Mouse (Mus musculus): ENCODE measurements around the gene Uhrf2. TPM values are rescaled to one million over a fixed set of nuclear protein-coding genes. Genes with fewer than 3 reads are reported as not detected.

Gene Uhrf2
- polyA plus RNA-seq, 1 experiment from 2014 or later: 92.6 TPM

GRCm38 (mm10) chr19:30090163-30090562, 59.9 kb downstream of the Uhrf2 start:
- no peak for ATAC-seq (ENCODE audit: low FRiP score)
- no peak overlapping the region for H3K4me2 ChIP-seq (replicated peaks)
- H3K9me3 ChIP-seq (replicated peaks): no peaks in the 10 kb centered on the region
- no peak overlapping the region for H3K27ac ChIP-seq
- H3K27me3 ChIP-seq: no peaks in the 10 kb centered on the region
- WGBS: 85% methylated on average over 6 of the region's 6 CpGs
- no peak overlapping the region for H3K4me3 ChIP-seq
- H3K9ac ChIP-seq: no peak overlapping the region
- H3K36me3 ChIP-seq: peaks cover 80% of the 10 kb centered on the region
- no peaks in the 10 kb centered on the region for H3K4me1 ChIP-seq

- H3K4me2 ChIP-seq (replicated peaks): no peak overlapping the region
- H3K9ac ChIP-seq: no peak overlapping the region
- no peaks in the 10 kb centered on the region for H3K4me1 ChIP-seq
- WGBS: 90% methylated on average over 12 of the region's 12 CpGs
- ATAC-seq (ENCODE audit: low FRiP score): no peak
- H3K9me3 ChIP-seq (replicated peaks): no peaks in the 10 kb centered on the region
- peaks cover 83% of the 10 kb centered on the region for H3K36me3 ChIP-seq
- H3K27me3 ChIP-seq: no peaks in the 10 kb centered on the region
- no peak overlapping the region for H3K4me3 ChIP-seq
- H3K27ac ChIP-seq: no peak overlapping the region
Observed at GRCm38 (mm10) chr19:30091644-30092295, 61.5 kb downstream of the Uhrf2 start.

GRCm38 (mm10) chr19:30096186-30096585, 65.9 kb downstream of the Uhrf2 start:
- peaks cover 87% of the 10 kb centered on the region for H3K36me3 ChIP-seq
- no peaks in the 10 kb centered on the region for H3K9me3 ChIP-seq (replicated peaks)
- H3K27me3 ChIP-seq: no peaks in the 10 kb centered on the region
- H3K4me2 ChIP-seq (replicated peaks): no peak overlapping the region
- peak; percentile 51; the same call in 1 of the 2 replicates for ATAC-seq (ENCODE audit: low FRiP score)
- H3K9ac ChIP-seq: no peak overlapping the region
- WGBS: 44% methylated on average over 3 of the region's 3 CpGs
- H3K27ac ChIP-seq: peak overlapping the region; percentile 46; the same call in 1 of the 2 replicates
- no peaks in the 10 kb centered on the region for H3K4me1 ChIP-seq
- H3K4me3 ChIP-seq: no peak overlapping the region

GRCm38 (mm10) chr19:30097039-30097438, 66.7 kb downstream of the Uhrf2 start:
- H3K4me1 ChIP-seq: no peaks in the 10 kb centered on the region
- 0 out of 2 replicates have a peak overlapping the region, but pooled peaks have one; percentile 6 for H3K27ac ChIP-seq
- no peak for ATAC-seq (ENCODE audit: low FRiP score)
- no peaks in the 10 kb centered on the region for H3K9me3 ChIP-seq (replicated peaks)
- H3K27me3 ChIP-seq: no peaks in the 10 kb centered on the region
- H3K9ac ChIP-seq: no peak overlapping the region
- peaks cover 80% of the 10 kb centered on the region for H3K36me3 ChIP-seq
- H3K4me3 ChIP-seq: no peak overlapping the region
- no peak overlapping the region for H3K4me2 ChIP-seq (replicated peaks)
- 78% methylated on average over 4 of the region's 4 CpGs for WGBS

GRCm38 (mm10) chr19:30100571-30100970, 70.3 kb downstream of the Uhrf2 start:
- Histone ChIP-seq H3K27me3 (no peaks in the 10 kb centered on the region), H3K4me3 (no peak overlapping the region), H3K4me2 (replicated peaks) (no peak overlapping the region), H3K9me3 (replicated peaks) (no peaks in the 10 kb centered on the region), H3K4me1 (no peaks in the 10 kb centered on the region), H3K36me3 (peaks cover 52% of the 10 kb centered on the region), H3K27ac (no peak overlapping the region), H3K9ac (no peak overlapping the region)
- ATAC-seq (ENCODE audit: low FRiP score): no peak
- 92% methylated on average over 12 of the region's 12 CpGs for WGBS

GRCm38 (mm10) chr19:30102620-30103019, 72.3 kb downstream of the Uhrf2 start:
- no peak overlapping the region for H3K27ac ChIP-seq
- no peak for ATAC-seq (ENCODE audit: low FRiP score)
- no peaks in the 10 kb centered on the region for H3K9me3 ChIP-seq (replicated peaks)
- H3K36me3 ChIP-seq: peaks cover 32% of the 10 kb centered on the region
- WGBS: 92% methylated on average over 6 of the region's 6 CpGs
- H3K9ac ChIP-seq: no peak overlapping the region
- H3K4me1 ChIP-seq: peaks cover 6% of the 10 kb centered on the region
- no peak overlapping the region for H3K4me2 ChIP-seq (replicated peaks)
- H3K4me3 ChIP-seq: no peak overlapping the region
- H3K27me3 ChIP-seq: no peaks in the 10 kb centered on the region

- Histone ChIP-seq H3K9me3 (replicated peaks) (no peaks in the 10 kb centered on the region), H3K27ac (no peak overlapping the region), H3K36me3 (peaks cover 8% of the 10 kb centered on the region; the same call in 1 of the 2 replicates), H3K4me1 (peaks cover 12% of the 10 kb centered on the region), H3K4me3 (no peak overlapping the region), H3K27me3 (no peaks in the 10 kb centered on the region), H3K4me2 (replicated peaks) (no peak overlapping the region), H3K9ac (no peak overlapping the region)
- ATAC-seq (ENCODE audit: low FRiP score): no peak
- WGBS: 90% methylated on average over 6 of the region's 6 CpGs
Observed at GRCm38 (mm10) chr19:30105045-30105842, 74.9 kb downstream of the Uhrf2 start.

GRCm38 (mm10) chr19:30107221-30107845, 77.0 kb downstream of the Uhrf2 start:
- Histone ChIP-seq H3K27ac (peak overlapping the region; percentile 62), H3K4me3 (no peak overlapping the region), H3K9ac (no peak overlapping the region), H3K4me2 (replicated peaks) (no peak overlapping the region), H3K27me3 (no peaks in the 10 kb centered on the region), H3K4me1 (peaks cover 12% of the 10 kb centered on the region), H3K36me3 (peaks cover 3% of the 10 kb centered on the region; the same call in 1 of the 2 replicates), H3K9me3 (replicated peaks) (no peaks in the 10 kb centered on the region)
- ATAC-seq (ENCODE audit: low FRiP score): no peak
- WGBS: 53% methylated on average over 10 of the region's 10 CpGs

- Histone ChIP-seq H3K4me1 (peaks cover 12% of the 10 kb centered on the region), H3K4me2 (replicated peaks) (no peak overlapping the region), H3K27ac (peak overlapping the region; percentile 66), H3K9ac (no peak overlapping the region), H3K9me3 (replicated peaks) (no peaks in the 10 kb centered on the region), H3K27me3 (no peaks in the 10 kb centered on the region), H3K4me3 (no peak overlapping the region), H3K36me3 (no peaks in the 10 kb centered on the region; the same call in 1 of the 2 replicates)
- 0 out of 2 replicates have a peak, but pooled peaks have one; percentile 45 for ATAC-seq (ENCODE audit: low FRiP score)
Observed at GRCm38 (mm10) chr19:30108616-30109015, 78.3 kb downstream of the Uhrf2 start.

GRCm38 (mm10) chr19:30109122-30109521, 78.8 kb downstream of the Uhrf2 start:
- ATAC-seq (ENCODE audit: low FRiP score): peak; percentile 38; the same call in 1 of the 2 replicates
- no peaks in the 10 kb centered on the region; the same call in 1 of the 2 replicates for H3K36me3 ChIP-seq
- no peak overlapping the region for H3K9ac ChIP-seq
- WGBS: 51% methylated on average over 6 of the region's 6 CpGs
- peaks cover 12% of the 10 kb centered on the region for H3K4me1 ChIP-seq
- no peak overlapping the region for H3K4me2 ChIP-seq (replicated peaks)
- H3K27me3 ChIP-seq: no peaks in the 10 kb centered on the region
- no peaks in the 10 kb centered on the region for H3K9me3 ChIP-seq (replicated peaks)
- H3K27ac ChIP-seq: peak overlapping the region; percentile 58
- H3K4me3 ChIP-seq: no peak overlapping the region

- WGBS: over 99% methylated on average over 3 of the region's 3 CpGs
- H3K9me3 ChIP-seq (replicated peaks): no peaks in the 10 kb centered on the region
- H3K27ac ChIP-seq: no peak overlapping the region
- H3K4me2 ChIP-seq (replicated peaks): no peak overlapping the region
- no peaks in the 10 kb centered on the region; the same call in 1 of the 2 replicates for H3K36me3 ChIP-seq
- H3K27me3 ChIP-seq: no peaks in the 10 kb centered on the region
- no peak overlapping the region for H3K4me3 ChIP-seq
- peaks cover 21% of the 10 kb centered on the region for H3K4me1 ChIP-seq
- ATAC-seq (ENCODE audit: low FRiP score): no peak
- H3K9ac ChIP-seq: no peak overlapping the region
Observed at GRCm38 (mm10) chr19:30111421-30111820, 81.1 kb downstream of the Uhrf2 start.

- peaks cover 27% of the 10 kb centered on the region for H3K4me1 ChIP-seq
- H3K27ac ChIP-seq: no peak overlapping the region
- H3K9ac ChIP-seq: no peak overlapping the region
- H3K9me3 ChIP-seq (replicated peaks): no peaks in the 10 kb centered on the region
- no peaks in the 10 kb centered on the region for H3K27me3 ChIP-seq
- WGBS: 81% methylated on average over 16 of the region's 16 CpGs
- ATAC-seq (ENCODE audit: low FRiP score): no peak
- H3K4me3 ChIP-seq: no peak overlapping the region
- no peak overlapping the region for H3K4me2 ChIP-seq (replicated peaks)
- H3K36me3 ChIP-seq: no peaks in the 10 kb centered on the region
Observed at GRCm38 (mm10) chr19:30112961-30113688, 82.8 kb downstream of the Uhrf2 start.
